Mouse (Mus musculus): ENCODE measurements around the gene Ripor2. TPM values are rescaled to one million over a fixed set of nuclear protein-coding genes. Genes with fewer than 3 reads are reported as not detected.

Ripor2 gene
- polyA plus RNA-seq, 1 experiment = 41.4 TPM

GRCm38 (mm10) chr13:24715601-24716000 is 133.6 kb downstream of the Ripor2 start:
- H3K27ac ChIP-seq (ENCODE audit: control insufficient read depth, insufficient read depth, low read depth, low read length, poor library complexity) = no peak overlapping the region
- no peaks in the 10 kb centered on the region for H3K4me1 ChIP-seq (ENCODE audit: control insufficient read depth, insufficient read depth, low read length)
- TF ChIP-seq CTCF (IDR thresholded peaks at IDR 0.05; ENCODE audit: control insufficient read depth, insufficient read depth, low read length) (no peak), POLR2A (IDR thresholded peaks at IDR 0.05; ENCODE audit: borderline replicate concordance, control insufficient read depth, low read depth, low read length) (no peak)
- H3K4me3 ChIP-seq (replicated peaks; ENCODE audit: control insufficient read depth, low read depth, low read length) = no peak overlapping the region
- WGBS = 81% methylated on average over 5 of the region's 5 CpGs

GRCm38 (mm10) chr13:24716441-24716840 is 134.5 kb downstream of the Ripor2 start:
- Histone ChIP-seq H3K4me3 (replicated peaks; ENCODE audit: control insufficient read depth, low read depth, low read length) (no peak overlapping the region), H3K27ac (ENCODE audit: control insufficient read depth, insufficient read depth, low read depth, low read length, poor library complexity) (no peak overlapping the region), H3K4me1 (ENCODE audit: control insufficient read depth, insufficient read depth, low read length) (no peaks in the 10 kb centered on the region)
- WGBS = 85% methylated on average over 9 of the region's 9 CpGs
- TF ChIP-seq CTCF (IDR thresholded peaks at IDR 0.05; ENCODE audit: control insufficient read depth, insufficient read depth, low read length) = no peak
- TF ChIP-seq POLR2A (IDR thresholded peaks at IDR 0.05; ENCODE audit: borderline replicate concordance, control insufficient read depth, low read depth, low read length) = no peak

- Histone ChIP-seq H3K4me1 (ENCODE audit: control insufficient read depth, insufficient read depth, low read length) (no peaks in the 10 kb centered on the region), H3K4me3 (replicated peaks; ENCODE audit: control insufficient read depth, low read depth, low read length) (no peak overlapping the region), H3K27ac (ENCODE audit: control insufficient read depth, insufficient read depth, low read depth, low read length, poor library complexity) (no peak overlapping the region)
- TF ChIP-seq CTCF (IDR thresholded peaks at IDR 0.05; ENCODE audit: control insufficient read depth, insufficient read depth, low read length) = no peak
- TF ChIP-seq POLR2A (IDR thresholded peaks at IDR 0.05; ENCODE audit: borderline replicate concordance, control insufficient read depth, low read depth, low read length) = no peak
- 86% methylated on average over 7 of the region's 7 CpGs for WGBS
These were observed 135.7 kb downstream of the Ripor2 start for GRCm38 (mm10) chr13:24717677-24718076.

- 88% methylated on average over 10 of the region's 10 CpGs for WGBS
- no peak for TF ChIP-seq CTCF (IDR thresholded peaks at IDR 0.05; ENCODE audit: control insufficient read depth, insufficient read depth, low read length)
- no peak for TF ChIP-seq POLR2A (IDR thresholded peaks at IDR 0.05; ENCODE audit: borderline replicate concordance, control insufficient read depth, low read depth, low read length)
- Histone ChIP-seq H3K4me3 (replicated peaks; ENCODE audit: control insufficient read depth, low read depth, low read length) (no peak overlapping the region), H3K4me1 (ENCODE audit: control insufficient read depth, insufficient read depth, low read length) (no peaks in the 10 kb centered on the region; the same call in 1 of the 2 replicates), H3K27ac (ENCODE audit: control insufficient read depth, insufficient read depth, low read depth, low read length, poor library complexity) (no peak overlapping the region)
These were observed 139.5 kb downstream of the Ripor2 start for GRCm38 (mm10) chr13:24721502-24721901.

GRCm38 (mm10) chr13:24723699-24724394 is 141.9 kb downstream of the Ripor2 start:
- no peak for TF ChIP-seq CTCF (IDR thresholded peaks at IDR 0.05; ENCODE audit: control insufficient read depth, insufficient read depth, low read length)
- TF ChIP-seq POLR2A (IDR thresholded peaks at IDR 0.05; ENCODE audit: borderline replicate concordance, control insufficient read depth, low read depth, low read length) = no peak
- Histone ChIP-seq H3K27ac (ENCODE audit: control insufficient read depth, insufficient read depth, low read depth, low read length, poor library complexity) (no peak overlapping the region), H3K4me1 (ENCODE audit: control insufficient read depth, insufficient read depth, low read length) (no peaks in the 10 kb centered on the region; the same call in 1 of the 2 replicates), H3K4me3 (replicated peaks; ENCODE audit: control insufficient read depth, low read depth, low read length) (no peak overlapping the region)
- WGBS = 83% methylated on average over 8 of the region's 8 CpGs

GRCm38 (mm10) chr13:24724395-24724759 is 142.4 kb downstream of the Ripor2 start:
- WGBS = 86% methylated on average over 4 of the region's 4 CpGs
- Histone ChIP-seq H3K4me1 (ENCODE audit: control insufficient read depth, insufficient read depth, low read length) (no peaks in the 10 kb centered on the region; the same call in 1 of the 2 replicates), H3K4me3 (replicated peaks; ENCODE audit: control insufficient read depth, low read depth, low read length) (no peak overlapping the region), H3K27ac (ENCODE audit: control insufficient read depth, insufficient read depth, low read depth, low read length, poor library complexity) (no peak overlapping the region)
- TF ChIP-seq CTCF (IDR thresholded peaks at IDR 0.05; ENCODE audit: control insufficient read depth, insufficient read depth, low read length) (no peak), POLR2A (IDR thresholded peaks at IDR 0.05; ENCODE audit: borderline replicate concordance, control insufficient read depth, low read depth, low read length) (no peak)

GRCm38 (mm10) chr13:24729128-24729527 is 147.1 kb downstream of the Ripor2 start:
- no peak overlapping the region for H3K4me3 ChIP-seq (replicated peaks; ENCODE audit: control insufficient read depth, low read depth, low read length)
- TF ChIP-seq CTCF (IDR thresholded peaks at IDR 0.05; ENCODE audit: control insufficient read depth, insufficient read depth, low read length) = no peak
- no peak for TF ChIP-seq POLR2A (IDR thresholded peaks at IDR 0.05; ENCODE audit: borderline replicate concordance, control insufficient read depth, low read depth, low read length)
- no peaks in the 10 kb centered on the region; the same call in 1 of the 2 replicates for H3K4me1 ChIP-seq (ENCODE audit: control insufficient read depth, insufficient read depth, low read length)
- 89% methylated on average over 5 of the region's 5 CpGs for WGBS
- no peak overlapping the region for H3K27ac ChIP-seq (ENCODE audit: control insufficient read depth, insufficient read depth, low read depth, low read length, poor library complexity)

- no peak overlapping the region for H3K27ac ChIP-seq (ENCODE audit: control insufficient read depth, insufficient read depth, low read depth, low read length, poor library complexity)
- TF ChIP-seq POLR2A (IDR thresholded peaks at IDR 0.05; ENCODE audit: borderline replicate concordance, control insufficient read depth, low read depth, low read length) (no peak), CTCF (IDR thresholded peaks at IDR 0.05; ENCODE audit: control insufficient read depth, insufficient read depth, low read length) (no peak)
- H3K4me3 ChIP-seq (replicated peaks; ENCODE audit: control insufficient read depth, low read depth, low read length) = no peak overlapping the region
- WGBS = 84% methylated on average over 5 of the region's 5 CpGs
- no peaks in the 10 kb centered on the region for H3K4me1 ChIP-seq (ENCODE audit: control insufficient read depth, insufficient read depth, low read length)
These were observed 152.5 kb downstream of the Ripor2 start for GRCm38 (mm10) chr13:24734502-24734901.

Measured in bone marrow, adult 2 months (tissue).